Mouse (Mus musculus): ENCODE measurements around the gene Cd160.

- TF ChIP-seq CTCF (IDR thresholded peaks at IDR 0.05; ENCODE audit: control insufficient read depth, insufficient read depth, insufficient replicate concordance, low read depth, low read length) (no peak), POLR2A (IDR thresholded peaks at IDR 0.05; ENCODE audit: control insufficient read depth, low read depth, low read length) (no peak)
Measured at GRCm38 (mm10) chr3:96834587-96835348, 5.6 kb upstream of the Cd160 start.
